Mouse (Mus musculus) urinary bladder, adult 2 months (tissue): ENCODE measurements around the gene Vmn1r104. TPM values are rescaled to one million over a fixed set of nuclear protein-coding genes. Genes with fewer than 3 reads are reported as not detected.
"Not testable (repeated sequence)": the region's sequence is repeated elsewhere in the genome, so short reads cannot be mapped to it uniquely, and the experiment has no call there.

Experiments used
- DNase-seq: peaks from one replicate; pipeline ENCODE4 v3.0.0; 2022; ENCODE audit warnings: low spot score
- polyA plus RNA-seq: library from polyadenylated mRNA; depleted of rRNA; stranded (reverse); fragments of >200 nt; gene quantifications from 2 replicates; pipeline ENCODE4 v1.2.3, GENCODE M21; 2012; rRNA removed

Vmn1r104 gene
- polyA plus RNA-seq, result not detected in 2 replicates

DNA sequence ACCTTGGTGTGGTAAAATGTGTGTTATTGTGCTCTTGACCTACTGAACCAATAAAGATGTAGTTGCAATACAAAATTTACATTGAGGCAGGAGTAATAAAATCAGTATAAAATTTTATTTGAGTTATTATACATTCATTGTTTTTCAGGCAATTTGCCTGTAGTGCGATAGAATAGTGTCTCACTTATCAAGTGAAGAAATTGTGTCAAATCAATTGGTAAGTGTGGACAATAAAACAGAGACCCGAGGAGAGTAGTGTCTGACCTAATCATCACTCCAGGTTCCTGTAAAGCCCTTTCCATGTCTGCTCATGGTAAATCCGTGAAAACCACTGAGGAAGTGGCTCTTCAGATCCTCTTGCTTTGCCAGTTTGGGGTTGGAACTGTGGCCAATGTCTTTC, at the start of gene Vmn1r104:
Gene Vmn1r104 (plus strand): TSS at position 301 of the 400 bp plus-strand sequence.
- DNase-seq, result not testable (repeated sequence)

DNA sequence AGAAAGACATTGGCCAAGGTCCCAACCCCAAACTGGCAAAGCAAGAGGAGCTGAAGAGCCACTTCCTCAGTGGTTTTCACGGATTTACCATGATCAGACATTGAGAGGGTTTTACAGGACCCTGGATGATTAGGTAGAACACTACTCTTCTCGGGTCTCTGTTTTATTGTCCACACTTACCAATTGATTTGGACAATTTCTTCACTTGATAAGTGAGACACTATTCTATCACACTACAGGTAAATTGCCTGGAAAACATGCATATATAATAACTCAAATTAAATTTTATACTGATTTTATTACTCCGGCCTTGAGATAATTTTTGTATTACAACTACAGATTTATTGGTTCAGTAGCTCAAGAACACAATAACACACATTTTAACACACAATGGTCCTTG, 23.2 kb upstream of the Vmn1r104 start, which contains the start of gene Vmn1r103:
Gene Vmn1r103 (minus strand): TSS at position 101 of the 400 bp plus-strand sequence.
- not testable (repeated sequence) for DNase-seq

DNA sequence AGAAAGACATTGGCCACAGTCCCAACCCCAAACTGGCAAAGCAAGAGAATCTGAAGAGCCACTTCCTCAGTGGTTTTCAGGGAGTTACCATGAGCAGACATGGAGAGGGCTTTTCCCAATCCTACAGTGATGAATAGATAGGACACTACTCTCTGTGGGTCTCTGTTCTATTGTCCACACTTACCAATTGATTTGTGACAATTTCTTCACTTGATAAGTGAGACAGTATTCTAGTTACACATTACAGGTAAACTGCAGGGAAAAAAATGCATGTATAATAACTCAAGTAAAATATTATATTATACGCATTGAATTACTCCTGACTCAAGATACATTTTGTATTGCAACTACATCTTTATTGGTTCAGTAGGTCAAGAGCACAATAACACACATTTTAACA, 12.0 kb downstream of the Vmn1r104 start, which contains the start of gene Gm5726:
Gene Gm5726 (minus strand): TSS at position 101 of the 400 bp plus-strand sequence.
- DNase-seq, result not testable (repeated sequence)

DNA sequence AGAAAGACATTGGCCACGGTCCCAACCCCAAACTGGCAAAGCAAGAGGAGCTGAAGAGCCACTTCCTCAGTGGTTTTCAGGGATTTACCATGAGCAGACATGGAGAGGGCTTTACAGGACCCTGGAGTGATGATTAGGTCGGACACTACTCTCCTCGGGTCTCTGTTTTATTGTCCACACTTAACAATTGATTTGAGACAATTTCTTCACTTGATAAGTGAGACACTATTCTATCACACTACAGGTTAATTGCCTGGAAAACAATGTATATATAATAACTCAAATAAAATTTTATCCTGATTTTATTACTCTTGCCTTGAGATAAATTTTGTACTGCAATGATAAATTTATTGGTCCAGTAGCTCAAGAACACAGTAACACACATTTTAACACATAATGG, 42.5 kb downstream of the Vmn1r104 start, which contains the start of gene Gm4141:
Gene Gm4141 (minus strand): TSS at position 101 of the 400 bp plus-strand sequence.
- not testable (repeated sequence) for DNase-seq

Other genes starting within 250 kb of the Vmn1r104 start
- not detected in 2 replicates for gene Gm4133, start 199.8 kb upstream of the Vmn1r104 start, polyA plus RNA-seq
- not detected in 2 replicates for gene Gm5728, start 158.4 kb upstream of the Vmn1r104 start, polyA plus RNA-seq
- not detected in 2 replicates for gene Vmn1r100, start 115.9 kb upstream of the Vmn1r104 start, polyA plus RNA-seq
- gene Vmn1r101, start 91.2 kb upstream of the Vmn1r104 start, polyA plus RNA-seq, result not detected in 2 replicates
- not detected in 2 replicates for gene Gm10670, start 58.9 kb upstream of the Vmn1r104 start, polyA plus RNA-seq
- gene Vmn1r103, start 23.3 kb upstream of the Vmn1r104 start, polyA plus RNA-seq, result not detected in 2 replicates
- gene Gm5726, start 11.9 kb downstream of the Vmn1r104 start, polyA plus RNA-seq, result not detected in 2 replicates
- not detected in 2 replicates for gene Gm4141, start 42.4 kb downstream of the Vmn1r104 start, polyA plus RNA-seq
- gene Gm4513, start 65.2 kb downstream of the Vmn1r104 start, polyA plus RNA-seq, result not detected in 2 replicates
- not detected in 2 replicates for gene Vmn1r107, start 135.1 kb downstream of the Vmn1r104 start, polyA plus RNA-seq
- gene Vmn1r111, start 169.4 kb downstream of the Vmn1r104 start, polyA plus RNA-seq, result not detected in 2 replicates
- gene Gm10668, start 196.8 kb downstream of the Vmn1r104 start, polyA plus RNA-seq, result not detected in 2 replicates
- not detected in 2 replicates for gene Vmn1r112, start 237.3 kb downstream of the Vmn1r104 start, polyA plus RNA-seq